Mouse (Mus musculus) stomach, postnatal 0 days (tissue): ENCODE measurements around the gene Clspn.

ENCODE experiments used
- CTCF ChIP-seq: IDR thresholded peaks from 2 replicates; pipeline ENCODE4 v1.5.1; 2016; ENCODE audit warnings: antibody characterized with exemption, low read depth, mild to moderate bottlenecking, moderate library complexity
- EP300 ChIP-seq: optimal IDR thresholded peaks from 2 replicates; pipeline ENCODE3; 2016; ENCODE audit warnings: antibody characterized with exemption

DNA sequence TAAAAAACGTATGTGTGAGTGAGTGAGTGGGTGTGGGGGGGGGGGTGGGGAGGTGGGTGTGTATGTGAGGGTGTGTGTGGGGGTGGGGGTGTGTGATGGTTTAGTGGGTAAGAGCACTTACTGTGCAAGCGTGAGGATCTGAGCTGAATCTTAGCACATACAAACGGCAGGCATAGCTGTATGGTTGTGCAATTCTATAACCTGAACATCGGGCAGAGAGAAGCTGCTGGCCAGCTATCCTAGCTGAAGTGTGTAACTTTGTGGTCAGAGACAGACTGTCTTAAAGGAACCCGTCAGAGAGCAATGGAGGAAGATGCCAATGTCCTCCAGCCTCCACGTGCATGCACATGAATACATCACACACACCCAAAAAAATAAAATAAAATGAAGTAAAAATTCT is 35.3 kb downstream of the Clspn start:
- TF ChIP-seq CTCF (no peak), EP300 (no peak)
